Mouse (Mus musculus): ENCODE results near the gene Cd96. TPM values are rescaled to one million over a fixed set of nuclear protein-coding genes. Genes with fewer than 3 reads are reported as not detected.

Gene Cd96
- polyA plus RNA-seq (2012) = 0.26 and 0.42 TPM in 2 replicates

DNA sequence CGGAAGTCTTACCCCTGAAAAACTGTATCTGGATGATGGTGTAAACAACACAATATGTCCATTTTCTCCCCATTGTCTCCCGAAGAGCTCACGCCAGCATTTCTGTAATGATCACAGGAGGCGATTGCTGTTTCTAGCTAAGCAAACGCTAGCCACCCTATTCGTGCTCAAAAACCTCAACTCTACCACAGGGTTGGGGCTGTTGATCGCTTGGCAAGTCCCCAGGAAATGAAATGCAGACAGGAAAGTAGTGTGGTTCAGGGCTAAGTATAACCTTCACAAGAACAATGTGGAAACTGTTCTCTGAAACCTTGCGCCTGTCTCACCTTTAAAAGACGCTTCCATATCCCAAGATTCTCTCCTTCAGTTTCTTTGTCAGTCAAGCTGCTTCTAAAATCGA lies at the start of gene Cd96:
Cd96 (minus strand) TSS at position 232 of the 400 bp plus-strand sequence.

DNA sequence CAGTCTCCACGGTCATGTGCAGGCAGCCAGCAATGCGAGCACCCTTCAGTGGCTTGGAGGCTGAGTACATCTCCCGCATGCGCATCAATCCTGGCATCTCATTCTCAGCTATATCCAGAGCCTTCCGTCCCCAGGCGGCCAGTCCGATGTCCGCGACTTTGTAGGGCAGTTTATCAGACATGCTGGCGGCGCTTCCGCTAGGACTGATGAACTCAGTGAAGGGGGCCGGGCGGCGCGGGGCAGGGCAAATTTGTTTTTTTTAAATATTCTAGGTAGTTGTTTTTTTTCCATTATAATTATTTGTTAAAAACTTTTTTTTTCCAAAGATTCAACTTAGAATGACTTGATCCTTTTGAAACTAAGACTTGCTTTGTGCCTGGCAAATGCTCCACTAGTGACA lies 34.8 kb upstream of the Cd96 start, which contains the start of gene Gm4737:
Gm4737 (minus strand) TSS at position 246 of the 400 bp plus-strand sequence.

DNA sequence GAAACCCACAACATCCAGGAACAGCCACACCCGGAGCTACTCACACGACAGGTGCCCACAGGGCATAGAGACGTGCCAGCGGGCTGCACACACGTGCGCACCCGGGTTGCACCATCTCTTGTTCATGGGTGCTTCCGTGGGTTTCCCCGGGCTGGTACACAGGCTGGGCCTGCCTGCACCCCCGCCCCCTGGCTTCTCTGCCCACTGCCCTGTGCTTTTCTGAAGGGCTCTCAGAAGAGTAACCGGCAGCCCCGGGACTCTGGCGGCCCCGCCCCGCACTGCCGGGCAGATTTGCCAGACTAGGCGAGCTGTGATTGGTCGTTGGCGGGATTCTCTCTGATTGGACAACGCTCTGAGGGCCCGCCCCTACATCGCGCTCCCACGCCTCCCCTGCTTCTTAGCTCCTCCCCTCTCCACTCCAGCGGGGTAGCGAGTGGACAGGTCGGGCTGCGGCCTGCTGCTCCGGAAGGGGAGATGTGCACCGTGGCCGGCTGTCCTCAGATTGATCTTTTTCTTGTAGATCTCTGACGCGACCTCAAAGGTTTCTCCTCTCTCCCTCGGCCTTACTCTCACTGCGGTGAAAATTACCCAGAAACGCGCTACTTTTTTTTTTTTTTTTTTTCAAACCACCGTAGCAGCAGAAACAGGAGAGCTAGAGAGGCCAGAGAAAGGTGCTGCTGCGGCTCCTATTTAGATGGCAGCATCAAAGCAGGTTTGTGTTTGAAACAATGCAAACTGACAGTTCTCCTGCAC lies 109.7 kb downstream of the Cd96 start, which contains the start of gene Plcxd2:
Plcxd2 (minus strand) TSS at position 66 of the 753 bp plus-strand sequence.

Other genes starting within 250 kb of the Cd96 start
- 0.66 and 0.73 TPM in 2 replicates for gene Phldb2, start 166.7 kb downstream of the Cd96 start, polyA plus RNA-seq (2012)
- 0.29 and 0.30 TPM in 2 replicates for gene Plcxd2, start 110.0 kb downstream of the Cd96 start, polyA plus RNA-seq (2012)
- gene Gm4737, start 34.8 kb upstream of the Cd96 start, polyA plus RNA-seq (2012) = 25.3 and 36.7 TPM in 2 replicates